Mouse (Mus musculus): ENCODE results near the gene Keg1. TPM values are rescaled to one million over a fixed set of nuclear protein-coding genes. Genes with fewer than 3 reads are reported as not detected.

The Keg1 gene
- total RNA-seq, 4 experiments from 2014 or later, result not detected

DNA sequence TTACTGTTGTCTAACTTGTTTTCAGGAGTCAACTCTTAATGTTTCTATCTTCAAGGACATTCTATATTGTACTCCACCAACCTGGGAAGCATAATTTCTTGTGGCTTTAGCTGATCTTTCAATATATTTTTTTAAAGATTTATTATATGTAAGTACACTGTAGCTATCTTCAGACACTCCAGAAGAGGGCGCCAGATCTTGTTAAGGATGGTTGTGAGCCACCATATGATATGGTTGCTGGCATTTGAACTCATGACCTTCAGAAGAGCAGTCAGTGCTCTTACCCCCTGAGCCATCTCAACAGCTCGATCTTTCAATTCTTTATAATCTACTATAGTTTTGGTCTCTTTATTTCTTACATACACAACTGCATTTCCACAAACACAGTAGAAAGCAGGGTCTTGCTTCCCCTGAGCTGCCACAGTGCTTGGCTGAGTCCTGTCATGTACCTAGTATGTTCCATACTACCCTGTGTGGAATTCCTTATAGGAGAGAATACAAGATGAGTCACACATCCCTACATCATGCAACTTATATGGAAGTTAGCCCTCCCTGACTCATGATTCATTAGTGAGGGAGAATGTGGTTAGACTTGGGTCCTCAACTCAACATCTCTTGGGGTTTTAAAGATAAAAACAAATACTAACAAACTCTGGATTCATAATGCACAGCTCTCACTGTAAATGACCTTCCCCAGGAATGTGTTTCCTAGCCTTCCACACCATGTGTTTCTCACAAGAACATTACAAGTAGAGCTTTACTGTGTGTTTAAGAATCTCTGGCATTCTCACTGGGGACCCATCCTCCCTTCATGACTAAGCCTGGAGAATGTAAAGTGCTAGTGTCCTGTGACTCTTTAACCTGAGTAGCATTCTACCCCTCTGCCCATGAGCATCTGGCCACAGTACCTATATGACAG lies 66.9 kb downstream of the Keg1 start:
- no peak for DNase-seq (ENCODE audit: low spot score in 2 of 2)

DNA sequence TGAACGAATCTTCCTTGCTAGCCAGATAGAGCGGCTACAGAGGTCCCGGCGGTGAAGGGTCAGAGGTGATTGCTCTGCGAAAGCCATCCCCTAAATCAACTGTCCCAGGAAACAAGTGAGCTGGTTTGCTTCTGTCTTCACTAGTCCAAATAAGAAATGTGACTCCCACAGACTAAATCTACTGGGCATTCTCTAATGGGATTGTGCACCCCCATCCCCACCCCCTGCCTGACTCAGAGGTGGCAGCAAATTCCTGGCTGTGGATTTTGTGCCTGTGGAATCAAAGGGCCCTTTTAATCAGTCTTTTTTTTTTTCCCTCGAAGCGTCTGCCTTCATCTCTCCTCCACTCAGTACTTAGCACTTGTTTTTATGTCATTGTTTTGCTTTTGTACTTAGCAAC lies 69.7 kb downstream of the Keg1 start, which contains the start of gene Cntf:
Gene Cntf, minus strand, starts transcription at position 325 of the 400 bp plus-strand sequence.
- DNase-seq (ENCODE audit: low spot score in 2 of 2), result no peak

Other genes starting within 250 kb of the Keg1 start
- gene Mpeg1, start 235.0 kb upstream of the Keg1 start, total RNA-seq (2022), result 1 to 10 TPM in 2 of 4 experiments, under 1 TPM in 2; 0.53 to 1.4 (median 0.91) TPM
- 1 to 10 TPM; 2.1 to 2.6 (median 2.4) TPM for gene Dtx4, start 194.3 kb upstream of the Keg1 start, total RNA-seq (2022)
- gene Fam111a, start 150.0 kb upstream of the Keg1 start, total RNA-seq (2022), result 1 to 10 TPM in 3 of 4 experiments, under 1 TPM in 1; 0.92 to 1.9 (median 1.2) TPM
- not detected for gene Gm4952, start 95.8 kb upstream of the Keg1 start, total RNA-seq (2022)
- gene Glyat, start 62.5 kb upstream of the Keg1 start, total RNA-seq (2022), result under 1 TPM in 1 of 4 experiments, not detected in 3; 0.40 TPM
- gene Olfr1442, start 25.3 kb upstream of the Keg1 start, total RNA-seq (2022), result not detected
- not detected for gene Olfr1443, start 17.7 kb upstream of the Keg1 start, total RNA-seq (2022)
- 1 to 10 TPM in 3 of 4 experiments, under 1 TPM in 1; 0.92 to 2.5 (median 1.8) TPM for gene Cntf, start 69.8 kb downstream of the Keg1 start, total RNA-seq (2022)
- 100 to 1,000 TPM; 130 to 182 (median 149) TPM for gene Zfp91, start 100.3 kb downstream of the Keg1 start, total RNA-seq (2022)
- under 1 TPM in 3 of 4 experiments, not detected in 1; 0.17 to 0.27 (median 0.22) TPM for gene Lpxn, start 100.4 kb downstream of the Keg1 start, total RNA-seq (2022)
- not detected for gene Gm5244, start 150.9 kb downstream of the Keg1 start, total RNA-seq (2022)
- gene Olfr1444, start 161.5 kb downstream of the Keg1 start, total RNA-seq (2022), result not detected
- gene Olfr1445, start 188.1 kb downstream of the Keg1 start, total RNA-seq (2022), result not detected
- not detected for gene Olfr1446, start 197.7 kb downstream of the Keg1 start, total RNA-seq (2022)
- gene Olfr1447, start 208.0 kb downstream of the Keg1 start, total RNA-seq (2022), result not detected
- gene Olfr1448, start 228.6 kb downstream of the Keg1 start, total RNA-seq (2022), result not detected
- not detected for gene Olfr1449, start 235.1 kb downstream of the Keg1 start, total RNA-seq (2022)

Measured in gastrocnemius, adult 8-10 months (tissue).